Mouse (Mus musculus) small intestine, adult 2 months (tissue): ENCODE results near the gene Alkbh2. TPM values are rescaled to one million over a fixed set of nuclear protein-coding genes. Genes with fewer than 3 reads are reported as not detected.
A peak's percentile ranks its signal among the peaks of the same experiment; 100 is the strongest.

Experiments
- H3K27ac ChIP-seq: fragments of 200-500 bp; 2 replicates; pipeline ENCODE4 v1.5.1; 2012; ENCODE audit warnings: low read depth, low read length, control low read depth, inconsistent platforms; ENCODE audit not compliant: insufficient read depth
- H3K27me3 ChIP-seq: fragments of 200-500 bp; 2 replicates; pipeline ENCODE4 v1.6.1; 2012; ENCODE audit warnings: mild to moderate bottlenecking, moderate library complexity, low read length, inconsistent platforms; ENCODE audit not compliant: control insufficient read depth, insufficient read depth
- H3K36me3 ChIP-seq: fragments of 200-500 bp; 2 replicates; pipeline ENCODE4 v1.6.1; 2012; ENCODE audit warnings: mild to moderate bottlenecking, low read length, control low read depth, inconsistent platforms; ENCODE audit not compliant: control insufficient read depth, insufficient read depth
- H3K4me1 ChIP-seq: fragments of 200-500 bp; 2 replicates; pipeline ENCODE4 v1.6.1; 2012; ENCODE audit warnings: low read length, inconsistent platforms, mixed read lengths; ENCODE audit not compliant: control insufficient read depth, insufficient read depth, insufficient read length
- H3K4me3 ChIP-seq: fragments of 200-500 bp; 2 replicates; pipeline ENCODE4 v1.5.1; 2012; ENCODE audit warnings: low read depth, mild to moderate bottlenecking, control low read depth, inconsistent platforms, low read length, moderate library complexity
- CTCF ChIP-seq: fragments of 200-500 bp; IDR thresholded peaks from 2 replicates; pipeline ENCODE4 v1.5.1; 2012; ENCODE audit warnings: low read depth, mild to moderate bottlenecking, control low read depth, inconsistent platforms, low read length, moderate library complexity, mixed read lengths; ENCODE audit not compliant: insufficient replicate concordance, insufficient read length; ENCODE audit errors: extremely low read depth
- POLR2A ChIP-seq: fragments of 200-500 bp; IDR thresholded peaks from 2 replicates; pipeline ENCODE4 v1.6.1; 2012; ENCODE audit warnings: low read depth, mild to moderate bottlenecking, control low read depth, inconsistent platforms, low read length, moderate library complexity
- WGBS: fragments of 180-500 bp; shearing (Covaris S2); methylation state at CpG from one replicate; pipeline ENCODE4 v1.1.7; 2018; 5-methylcytosine and 5-hydroxymethylcytosine counted together
- polyA plus RNA-seq: library from polyadenylated mRNA; depleted of rRNA; stranded (reverse); fragments of >200 nt; gene quantifications from 2 replicates; pipeline ENCODE4 v1.2.3, GENCODE M21; 2012

The Alkbh2 gene
- polyA plus RNA-seq, 1 experiment, result 6.6 TPM

GRCm38 (mm10) chr5:114130698-114131520 lies 2.9 kb upstream of the Alkbh2 start:
- no peaks in the 10 kb centered on the region for H3K27me3 ChIP-seq
- peak overlapping the region; percentile 61 for H3K27ac ChIP-seq
- no peak for TF ChIP-seq CTCF
- TF ChIP-seq POLR2A, result no peak
- peaks cover 8% of the 10 kb centered on the region for H3K4me1 ChIP-seq
- H3K36me3 ChIP-seq, result no peaks in the 10 kb centered on the region; the same call in 1 of the 2 replicates
- under 1% methylated on average over 86 of the region's 87 CpGs for WGBS
- peak overlapping the region; percentile 78 for H3K4me3 ChIP-seq

GRCm38 (mm10) chr5:114130211-114130605 lies 2.2 kb upstream of the Alkbh2 start, which contains the start of gene Ung:
Ung (plus strand) TSS chr5:114130386.
- H3K4me3 ChIP-seq, result peak within 1 kb of the TSS; percentile 78
- H3K36me3 ChIP-seq, result no peaks in the 10 kb centered on the region
- peak within 1 kb of the TSS; percentile 61 for H3K27ac ChIP-seq
- no peaks in the 10 kb centered on the region for H3K27me3 ChIP-seq
- 1% methylated on average over 29 of the region's 29 CpGs for WGBS
- H3K4me1 ChIP-seq, result peaks cover 8% of the 10 kb centered on the region
- TF ChIP-seq CTCF (no peak), POLR2A (no peak)

- Histone ChIP-seq H3K36me3 (no peaks in the 10 kb centered on the region), H3K27me3 (no peaks in the 10 kb centered on the region), H3K4me3 (peak overlapping the region; percentile 78; the same call in 1 of the 2 replicates), H3K4me1 (peaks cover 8% of the 10 kb centered on the region), H3K27ac (no peak overlapping the region)
- TF ChIP-seq CTCF (no peak), POLR2A (no peak)
- WGBS, result 61% methylated on average over 15 of the region's 15 CpGs
These were observed 1.7 kb upstream of the Alkbh2 start for GRCm38 (mm10) chr5:114129550-114130210.

- TF ChIP-seq POLR2A (no peak), CTCF (no peak)
- Histone ChIP-seq H3K4me1 (peaks cover 3% of the 10 kb centered on the region; the same call in 1 of the 2 replicates), H3K27me3 (no peaks in the 10 kb centered on the region), H3K4me3 (no peak overlapping the region), H3K27ac (no peak overlapping the region), H3K36me3 (peaks cover 9% of the 10 kb centered on the region; the same call in 1 of the 2 replicates)
- 86% methylated on average over 7 of the region's 7 CpGs for WGBS
These were observed 1.3 kb downstream of the Alkbh2 start for GRCm38 (mm10) chr5:114126499-114127244.

GRCm38 (mm10) chr5:114126008-114126407 lies 2.0 kb downstream of the Alkbh2 start:
- Histone ChIP-seq H3K4me1 (peaks cover 3% of the 10 kb centered on the region; the same call in 1 of the 2 replicates), H3K27ac (no peak overlapping the region), H3K27me3 (no peaks in the 10 kb centered on the region), H3K4me3 (no peak overlapping the region), H3K36me3 (peaks cover 15% of the 10 kb centered on the region)
- TF ChIP-seq POLR2A (no peak), CTCF (no peak)
- 98% methylated on average over 3 of the region's 3 CpGs for WGBS

- WGBS, result 91% methylated on average over 4 of the region's 4 CpGs
- H3K27me3 ChIP-seq, result no peaks in the 10 kb centered on the region
- H3K36me3 ChIP-seq, result peaks cover 20% of the 10 kb centered on the region
- no peak overlapping the region for H3K27ac ChIP-seq
- H3K4me1 ChIP-seq, result peaks cover 2% of the 10 kb centered on the region; the same call in 1 of the 2 replicates
- TF ChIP-seq CTCF, result no peak
- no peak for TF ChIP-seq POLR2A
- no peak overlapping the region for H3K4me3 ChIP-seq
These were observed 8.2 kb downstream of the Alkbh2 start for GRCm38 (mm10) chr5:114119806-114120205.

- 71% methylated on average over 7 of the region's 7 CpGs for WGBS
- Histone ChIP-seq H3K4me1 (peaks cover 2% of the 10 kb centered on the region; the same call in 1 of the 2 replicates), H3K4me3 (no peak overlapping the region), H3K36me3 (peaks cover 26% of the 10 kb centered on the region), H3K27me3 (no peaks in the 10 kb centered on the region), H3K27ac (no peak overlapping the region)
- no peak for TF ChIP-seq POLR2A
- no peak for TF ChIP-seq CTCF
These were observed 11.4 kb downstream of the Alkbh2 start for GRCm38 (mm10) chr5:114116586-114116985.
